Mouse (Mus musculus) kidney, postnatal 4 days (tissue): ENCODE data around the gene Olfr815.
"Not testable (repeated sequence)": the region's sequence is repeated elsewhere in the genome, so short reads cannot be mapped to it uniquely, and the experiment has no call there.

Source experiments
- DNase-seq, 2 experiments: peaks; one replicate each; pipeline ENCODE4 v3.0.0; 2021; ENCODE audit warnings: mixed read lengths in 2 of 2

Olfr815 gene

GRCm38 (mm10) chr10:129905767-129906166 lies at the start of gene Olfr815:
Gene Olfr815, minus strand, starts transcription at chr10:129905867.
- DNase-seq = not testable (repeated sequence)

GRCm38 (mm10) chr10:129949000-129949399 lies 43.3 kb upstream of the Olfr815 start, which contains the start of gene Olfr818:
Gene Olfr818, minus strand, starts transcription at chr10:129949100.
- DNase-seq = no peak

GRCm38 (mm10) chr10:129915497-129915896 lies 9.8 kb upstream of the Olfr815 start, which contains the start of gene Olfr816:
Gene Olfr816, minus strand, starts transcription at chr10:129915597.
- no peak for DNase-seq

- no peak for DNase-seq
Measured at GRCm38 (mm10) chr10:129885934-129886333, 19.7 kb downstream of the Olfr815 start.

GRCm38 (mm10) chr10:129885496-129885895 lies 20.2 kb downstream of the Olfr815 start:
- DNase-seq = not testable (repeated sequence)

GRCm38 (mm10) chr10:129879751-129880150 lies 25.9 kb downstream of the Olfr815 start, which contains the start of gene Olfr814:
Gene Olfr814, minus strand, starts transcription at chr10:129879851.
- DNase-seq = not testable (repeated sequence)

GRCm38 (mm10) chr10:129855067-129855466 lies 50.6 kb downstream of the Olfr815 start, which contains the start of gene Olfr813:
Gene Olfr813, plus strand, starts transcription at chr10:129855367.
- no peak for DNase-seq
